Mouse (Mus musculus) brain, embryonic 14.5 days (tissue): ENCODE results near the gene U2af1l4. TPM values are rescaled to one million over a fixed set of nuclear protein-coding genes. Genes with fewer than 3 reads are reported as not detected.

Source experiments
- DNase-seq: peaks from one replicate; pipeline ENCODE4 v3.0.0-alpha.2; 2011; ENCODE audit warnings: low read depth
- CTCF ChIP-seq: fragments of 200-500 bp; IDR thresholded peaks from 2 replicates; pipeline ENCODE4 v1.5.1; 2012; ENCODE audit warnings: inconsistent platforms, mild to moderate bottlenecking, moderate library complexity, borderline replicate concordance; ENCODE audit not compliant: insufficient read depth, insufficient read length; ENCODE audit errors: extremely low read depth
- POLR2A ChIP-seq: fragments of 200-500 bp; IDR thresholded peaks from 2 replicates; pipeline ENCODE4 v1.6.1; 2012; ENCODE audit warnings: mild to moderate bottlenecking, inconsistent platforms, borderline replicate concordance; ENCODE audit not compliant: poor library complexity, insufficient read depth, insufficient read length, severe bottlenecking; ENCODE audit errors: extremely low read depth
- polyA plus RNA-seq: library from polyadenylated mRNA; depleted of rRNA; stranded (reverse); fragments of >200 nt; gene quantifications from 2 replicates; pipeline ENCODE4 v1.2.3, GENCODE M21; 2012

Gene U2af1l4
- polyA plus RNA-seq, 1 experiment, result 69.3 TPM

- TF ChIP-seq CTCF (no peak), POLR2A (no peak)
- DNase-seq, result peak; percentile 9
Observed at GRCm38 (mm10) chr7:30591605-30591951, 28.5 kb downstream of the U2af1l4 start.

GRCm38 (mm10) chr7:30592772-30593423, 29.8 kb downstream of the U2af1l4 start:
- TF ChIP-seq CTCF (no peak), POLR2A (no peak)
- no peak for DNase-seq

- TF ChIP-seq CTCF, result no peak
- no peak for TF ChIP-seq POLR2A
- no peak for DNase-seq
Observed at GRCm38 (mm10) chr7:30593579-30594509, 30.7 kb downstream of the U2af1l4 start.

GRCm38 (mm10) chr7:30594510-30595024, 31.5 kb downstream of the U2af1l4 start:
- no peak for DNase-seq
- TF ChIP-seq POLR2A (no peak), CTCF (no peak)

- no peak for DNase-seq
- TF ChIP-seq CTCF (no peak), POLR2A (no peak)
Observed at GRCm38 (mm10) chr7:30596093-30596492, 33.0 kb downstream of the U2af1l4 start.

- DNase-seq, result no peak
- TF ChIP-seq CTCF (no peak), POLR2A (no peak)
Observed at GRCm38 (mm10) chr7:30596811-30597210, 33.7 kb downstream of the U2af1l4 start.

GRCm38 (mm10) chr7:30598786-30599185, 35.7 kb downstream of the U2af1l4 start, which contains the start of gene Zbtb32:
Zbtb32 (minus strand) TSS chr7:30598909.
- TF ChIP-seq CTCF (no peak), POLR2A (no peak)

GRCm38 (mm10) chr7:30599933-30600353, 36.8 kb downstream of the U2af1l4 start:
- TF ChIP-seq CTCF (no peak), POLR2A (no peak)
- peak; percentile 99 for DNase-seq

More at GRCm38 (mm10) chr7:30598786-30599185, 35.7 kb downstream of the U2af1l4 start, which contains the start of gene Zbtb32:
- no peak for DNase-seq

GRCm38 (mm10) chr7:30600651-30601050, 37.5 kb downstream of the U2af1l4 start:
- DNase-seq, result no peak
- no peak for TF ChIP-seq CTCF
- no peak for TF ChIP-seq POLR2A

GRCm38 (mm10) chr7:30602583-30602982, 39.5 kb downstream of the U2af1l4 start:
- TF ChIP-seq POLR2A (no peak), CTCF (no peak)
- no peak for DNase-seq

GRCm38 (mm10) chr7:30604424-30604823, 41.3 kb downstream of the U2af1l4 start:
- no peak for TF ChIP-seq CTCF
- TF ChIP-seq POLR2A, result no peak
- DNase-seq, result no peak
